Mouse (Mus musculus): Measurements from ENCODE around the gene 4930518I15Rik. TPM values are rescaled to one million over a fixed set of nuclear protein-coding genes. Genes with fewer than 3 reads are reported as not detected.
A peak's percentile ranks its signal among the peaks of the same experiment; 100 is the strongest.
"Not testable (repeated sequence)": the region's sequence is repeated elsewhere in the genome, so short reads cannot be mapped to it uniquely, and the experiment has no call there.

4930518I15Rik gene
- polyA plus RNA-seq, 1 experiment from 2014 or later, result 7.6 TPM

GRCm38 (mm10) chr2:156856311-156856710 is 1.4 kb downstream of the 4930518I15Rik start:
- 97% methylated on average over 1 of the region's 1 CpGs for WGBS
- peaks cover 4% of the 10 kb centered on the region; the same call in 1 of the 2 replicates for H3K4me1 ChIP-seq (ENCODE audit: control insufficient read depth, insufficient read depth, low read length)
- H3K27me3 ChIP-seq (ENCODE audit: control insufficient read depth, insufficient read depth, low read length), result no peaks in the 10 kb centered on the region
- no peak overlapping the region for H3K4me2 ChIP-seq (ENCODE audit: low read depth, low read length)
- H3K9ac ChIP-seq (replicated peaks; ENCODE audit: low read depth, low read length), result no peak overlapping the region
- H3K27ac ChIP-seq (ENCODE audit: low read depth, low read length), result no peak overlapping the region
- H3K4me3 ChIP-seq (ENCODE audit: low read depth, low read length), result no peak overlapping the region
- peaks cover 17% of the 10 kb centered on the region; the same call in 1 of the 2 replicates for H3K36me3 ChIP-seq (ENCODE audit: control insufficient read depth, insufficient read depth, low read length)
- H3K9me3 ChIP-seq (ENCODE audit: control insufficient read depth, low read length), result no peaks in the 10 kb centered on the region
- no peak for ATAC-seq (ENCODE audit: low read depth)

DNA sequence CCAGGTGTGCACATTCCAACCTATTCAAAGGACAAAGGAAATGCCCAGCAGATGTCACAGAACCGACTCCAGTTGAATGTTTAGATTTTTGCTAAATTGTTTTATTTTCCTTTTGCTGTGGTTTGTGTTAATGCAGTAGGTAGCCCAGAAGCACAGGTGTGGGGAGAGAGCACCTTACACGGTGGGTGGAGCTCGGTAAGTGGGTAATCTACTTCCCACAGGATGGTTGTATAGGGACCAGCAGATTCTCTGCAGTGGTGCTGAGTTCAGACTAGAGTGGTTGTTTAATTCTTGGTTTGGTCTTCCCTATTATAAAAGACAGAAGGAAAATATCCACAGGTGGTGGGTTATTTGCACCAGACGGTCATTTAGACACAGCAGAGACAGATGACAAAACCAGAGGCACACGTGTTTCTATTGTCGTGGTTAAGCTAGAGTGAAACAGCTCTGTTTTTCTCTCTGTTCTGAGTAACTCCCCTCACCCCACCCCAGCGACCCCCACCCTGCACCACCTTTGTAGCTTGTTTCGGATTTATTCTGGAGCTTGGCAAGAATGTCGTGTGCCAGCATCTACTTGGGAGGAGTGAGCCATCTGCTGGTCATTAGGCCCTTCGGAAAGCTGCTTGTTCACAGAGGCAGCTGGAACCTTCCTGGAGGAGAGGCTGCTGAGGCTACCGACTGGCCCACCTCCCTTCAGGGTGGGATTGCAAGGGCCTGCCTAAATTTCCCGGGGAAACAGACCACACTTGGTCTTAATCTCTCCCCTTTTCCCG is 3.6 kb downstream of the 4930518I15Rik start:
- not testable (repeated sequence) for H3K4me3 ChIP-seq (ENCODE audit: low read depth, low read length); H3K4me1 ChIP-seq (ENCODE audit: control insufficient read depth, insufficient read depth, low read length); H3K4me2 ChIP-seq (ENCODE audit: low read depth, low read length); ATAC-seq (ENCODE audit: low read depth); H3K27ac ChIP-seq (ENCODE audit: low read depth, low read length); H3K9me3 ChIP-seq (ENCODE audit: control insufficient read depth, low read length); H3K27me3 ChIP-seq (ENCODE audit: control insufficient read depth, insufficient read depth, low read length); H3K9ac ChIP-seq (replicated peaks; ENCODE audit: low read depth, low read length)
- WGBS, result 44% methylated on average over 13 of the region's 13 CpGs
- peaks cover 17% of the 10 kb centered on the region; the same call in 1 of the 2 replicates for H3K36me3 ChIP-seq (ENCODE audit: control insufficient read depth, insufficient read depth, low read length)

- H3K27me3 ChIP-seq (ENCODE audit: control insufficient read depth, insufficient read depth, low read length); H3K4me1 ChIP-seq (ENCODE audit: control insufficient read depth, insufficient read depth, low read length); H3K4me2 ChIP-seq (ENCODE audit: low read depth, low read length); H3K4me3 ChIP-seq (ENCODE audit: low read depth, low read length); H3K9me3 ChIP-seq (ENCODE audit: control insufficient read depth, low read length); H3K9ac ChIP-seq (replicated peaks; ENCODE audit: low read depth, low read length); H3K27ac ChIP-seq (ENCODE audit: low read depth, low read length): not testable (repeated sequence)
- peak; percentile 65; the same call in 1 of the 2 replicates for ATAC-seq (ENCODE audit: low read depth)
- peaks cover 17% of the 10 kb centered on the region; the same call in 1 of the 2 replicates for H3K36me3 ChIP-seq (ENCODE audit: control insufficient read depth, insufficient read depth, low read length)
- 73% methylated on average over 8 of the region's 13 CpGs for WGBS
These were observed 4.2 kb downstream of the 4930518I15Rik start for GRCm38 (mm10) chr2:156853584-156853983.

DNA sequence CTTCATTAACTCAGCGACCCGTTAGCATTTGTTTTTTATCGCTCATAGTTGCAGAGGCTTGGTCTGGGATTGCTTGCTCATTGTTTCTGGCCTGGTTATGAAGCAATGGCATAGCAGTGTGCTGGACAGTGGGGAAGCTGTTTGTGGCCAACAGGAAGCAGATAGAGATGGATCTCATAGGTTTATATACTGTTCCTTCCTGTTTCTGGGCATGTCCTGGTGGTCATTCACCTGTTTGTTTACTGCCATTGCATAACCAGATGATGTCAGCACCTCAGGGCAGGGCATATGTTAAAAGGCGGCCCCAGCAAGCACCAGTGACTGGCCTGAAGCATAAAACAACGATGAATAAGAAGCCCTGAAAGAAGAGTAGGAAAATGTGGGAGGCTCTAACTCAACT is 7.2 kb downstream of the 4930518I15Rik start:
- WGBS, result 89% methylated on average over 5 of the region's 5 CpGs
- no peak overlapping the region for H3K9ac ChIP-seq (replicated peaks; ENCODE audit: low read depth, low read length)
- H3K36me3 ChIP-seq (ENCODE audit: control insufficient read depth, insufficient read depth, low read length), result peaks cover 4% of the 10 kb centered on the region; the same call in 1 of the 2 replicates
- ATAC-seq (ENCODE audit: low read depth), result no peak
- H3K27me3 ChIP-seq (ENCODE audit: control insufficient read depth, insufficient read depth, low read length), result no peaks in the 10 kb centered on the region
- no peak overlapping the region for H3K27ac ChIP-seq (ENCODE audit: low read depth, low read length)
- H3K4me2 ChIP-seq (ENCODE audit: low read depth, low read length), result no peak overlapping the region
- H3K9me3 ChIP-seq (ENCODE audit: control insufficient read depth, low read length), result no peaks in the 10 kb centered on the region
- H3K4me1 ChIP-seq (ENCODE audit: control insufficient read depth, insufficient read depth, low read length), result peaks cover 6% of the 10 kb centered on the region; the same call in 1 of the 2 replicates
- no peak overlapping the region for H3K4me3 ChIP-seq (ENCODE audit: low read depth, low read length)

GRCm38 (mm10) chr2:156848526-156849182 is 9.1 kb downstream of the 4930518I15Rik start:
- peaks cover 4% of the 10 kb centered on the region; the same call in 1 of the 2 replicates for H3K36me3 ChIP-seq (ENCODE audit: control insufficient read depth, insufficient read depth, low read length)
- 84% methylated on average over 6 of the region's 6 CpGs for WGBS
- H3K27ac ChIP-seq (ENCODE audit: low read depth, low read length), result no peak overlapping the region
- peaks cover 14% of the 10 kb centered on the region; the same call in 1 of the 2 replicates for H3K4me1 ChIP-seq (ENCODE audit: control insufficient read depth, insufficient read depth, low read length)
- H3K27me3 ChIP-seq (ENCODE audit: control insufficient read depth, insufficient read depth, low read length), result no peaks in the 10 kb centered on the region
- no peak overlapping the region for H3K9ac ChIP-seq (replicated peaks; ENCODE audit: low read depth, low read length)
- no peak overlapping the region for H3K4me2 ChIP-seq (ENCODE audit: low read depth, low read length)
- H3K9me3 ChIP-seq (ENCODE audit: control insufficient read depth, low read length), result no peaks in the 10 kb centered on the region
- no peak overlapping the region for H3K4me3 ChIP-seq (ENCODE audit: low read depth, low read length)
- no peak for ATAC-seq (ENCODE audit: low read depth)

GRCm38 (mm10) chr2:156847653-156848052 is 10.1 kb downstream of the 4930518I15Rik start:
- Histone ChIP-seq H3K4me3 (ENCODE audit: low read depth, low read length) (no peak overlapping the region), H3K4me2 (ENCODE audit: low read depth, low read length) (no peak overlapping the region), H3K9ac (replicated peaks; ENCODE audit: low read depth, low read length) (no peak overlapping the region), H3K27me3 (ENCODE audit: control insufficient read depth, insufficient read depth, low read length) (no peaks in the 10 kb centered on the region), H3K9me3 (ENCODE audit: control insufficient read depth, low read length) (no peaks in the 10 kb centered on the region), H3K4me1 (ENCODE audit: control insufficient read depth, insufficient read depth, low read length) (peaks cover 14% of the 10 kb centered on the region; the same call in 1 of the 2 replicates), H3K36me3 (ENCODE audit: control insufficient read depth, insufficient read depth, low read length) (peaks cover 4% of the 10 kb centered on the region; the same call in 1 of the 2 replicates), H3K27ac (ENCODE audit: low read depth, low read length) (no peak overlapping the region)
- WGBS, result 56% methylated on average over 6 of the region's 6 CpGs
- no peak for ATAC-seq (ENCODE audit: low read depth)

DNA sequence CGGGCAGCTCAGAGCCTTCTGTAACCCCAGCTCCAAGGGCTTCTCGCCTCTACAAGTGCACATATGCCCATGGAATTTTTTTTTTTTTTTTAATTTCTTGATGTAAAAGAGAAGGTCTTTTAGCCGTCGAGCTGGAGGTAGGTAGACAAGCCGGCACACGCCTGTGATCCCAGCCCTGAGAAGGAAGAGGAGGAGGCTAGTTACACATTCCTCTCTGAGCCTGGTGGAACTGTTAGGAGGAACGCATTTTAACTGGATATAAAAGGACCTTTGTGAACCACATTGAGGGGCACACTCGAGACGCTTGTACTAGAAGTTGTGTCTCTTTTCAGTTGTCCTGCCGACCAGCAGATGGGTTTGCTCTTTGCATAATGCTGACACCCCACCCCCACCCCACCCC is 13.0 kb downstream of the 4930518I15Rik start:
- WGBS, result 30% methylated on average over 10 of the region's 10 CpGs
- Histone ChIP-seq H3K27me3 (ENCODE audit: control insufficient read depth, insufficient read depth, low read length) (peaks cover 4% of the 10 kb centered on the region; the same call in 1 of the 2 replicates), H3K9ac (replicated peaks; ENCODE audit: low read depth, low read length) (no peak overlapping the region), H3K4me2 (ENCODE audit: low read depth, low read length) (no peak overlapping the region), H3K4me3 (ENCODE audit: low read depth, low read length) (no peak overlapping the region), H3K4me1 (ENCODE audit: control insufficient read depth, insufficient read depth, low read length) (peaks cover 29% of the 10 kb centered on the region; the same call in 1 of the 2 replicates), H3K9me3 (ENCODE audit: control insufficient read depth, low read length) (no peaks in the 10 kb centered on the region), H3K36me3 (ENCODE audit: control insufficient read depth, insufficient read depth, low read length) (no peaks in the 10 kb centered on the region), H3K27ac (ENCODE audit: low read depth, low read length) (no peak overlapping the region)
- no peak for ATAC-seq (ENCODE audit: low read depth)

DNA sequence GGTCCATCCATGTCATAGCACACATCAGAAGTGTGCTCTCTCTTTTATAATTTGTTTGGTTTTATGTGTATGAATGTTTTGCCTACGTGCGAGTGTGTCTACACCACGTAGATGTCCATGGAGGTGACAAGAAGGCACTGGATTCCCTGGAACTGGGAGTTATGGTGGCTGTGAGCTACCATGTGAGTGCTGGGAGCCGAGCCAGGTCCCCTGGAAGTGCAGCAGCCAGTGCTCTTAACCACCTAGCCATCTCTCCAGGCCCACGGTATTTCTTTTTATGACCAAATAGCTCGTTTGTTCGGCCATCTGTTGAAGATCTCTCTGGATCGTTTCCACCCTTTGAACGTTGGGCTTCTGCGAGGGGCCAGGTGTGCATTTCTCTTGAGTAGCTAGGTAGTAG is 14.4 kb downstream of the 4930518I15Rik start:
- no peak overlapping the region for H3K9ac ChIP-seq (replicated peaks; ENCODE audit: low read depth, low read length)
- H3K4me2 ChIP-seq (ENCODE audit: low read depth, low read length), result no peak overlapping the region
- no peaks in the 10 kb centered on the region for H3K36me3 ChIP-seq (ENCODE audit: control insufficient read depth, insufficient read depth, low read length)
- no peak overlapping the region for H3K4me3 ChIP-seq (ENCODE audit: low read depth, low read length)
- peaks cover 29% of the 10 kb centered on the region; the same call in 1 of the 2 replicates for H3K4me1 ChIP-seq (ENCODE audit: control insufficient read depth, insufficient read depth, low read length)
- H3K27me3 ChIP-seq (ENCODE audit: control insufficient read depth, insufficient read depth, low read length), result peaks cover 5% of the 10 kb centered on the region; the same call in 1 of the 2 replicates
- 55% methylated on average over 10 of the region's 10 CpGs for WGBS
- H3K27ac ChIP-seq (ENCODE audit: low read depth, low read length), result no peak overlapping the region
- no peak for ATAC-seq (ENCODE audit: low read depth)
- no peaks in the 10 kb centered on the region for H3K9me3 ChIP-seq (ENCODE audit: control insufficient read depth, low read length)

DNA sequence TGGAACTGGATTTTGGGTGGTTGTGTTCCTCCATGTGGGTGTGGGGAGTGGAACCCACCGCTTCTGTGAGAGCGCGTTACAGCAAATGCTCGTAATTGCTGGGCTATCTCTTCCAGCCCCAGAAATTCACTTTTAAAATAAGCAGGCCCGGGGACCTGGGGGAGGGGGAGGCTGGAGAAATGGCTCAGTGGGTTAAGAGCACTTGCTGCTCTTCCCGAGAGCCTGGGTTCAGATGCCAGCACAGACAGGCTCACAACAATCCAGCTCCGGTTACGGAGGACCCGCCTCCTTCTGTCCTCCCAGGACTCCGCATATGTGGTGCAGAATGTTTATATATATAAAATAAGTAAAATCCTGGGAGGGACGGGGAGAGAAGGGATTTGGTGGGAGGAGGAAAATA is 15.0 kb downstream of the 4930518I15Rik start:
- peaks cover 28% of the 10 kb centered on the region; the same call in 1 of the 2 replicates for H3K4me1 ChIP-seq (ENCODE audit: control insufficient read depth, insufficient read depth, low read length)
- no peak overlapping the region; the same call in 1 of the 2 replicates for H3K27ac ChIP-seq (ENCODE audit: low read depth, low read length)
- H3K27me3 ChIP-seq (ENCODE audit: control insufficient read depth, insufficient read depth, low read length), result peaks cover 5% of the 10 kb centered on the region; the same call in 1 of the 2 replicates
- no peak overlapping the region for H3K4me3 ChIP-seq (ENCODE audit: low read depth, low read length)
- 15% methylated on average over 11 of the region's 11 CpGs for WGBS
- H3K4me2 ChIP-seq (ENCODE audit: low read depth, low read length), result peak overlapping the region; percentile 81; the same call in 1 of the 2 replicates
- ATAC-seq (ENCODE audit: low read depth), result no peak
- H3K36me3 ChIP-seq (ENCODE audit: control insufficient read depth, insufficient read depth, low read length), result no peaks in the 10 kb centered on the region
- H3K9me3 ChIP-seq (ENCODE audit: control insufficient read depth, low read length), result no peaks in the 10 kb centered on the region
- no peak overlapping the region for H3K9ac ChIP-seq (replicated peaks; ENCODE audit: low read depth, low read length)
